Mouse (Mus musculus) liver, embryonic 14.5 days (tissue): ENCODE data around the gene Ush2a.

Experiments used
- CTCF ChIP-seq: IDR thresholded peaks from 2 replicates; pipeline ENCODE4 v1.5.1; 2016; ENCODE audit warnings: antibody characterized with exemption, low read depth, control low read depth
- EP300 ChIP-seq: IDR thresholded peaks from 2 replicates; pipeline ENCODE4 v1.6.1; 2016; ENCODE audit warnings: antibody characterized with exemption, low read depth

DNA sequence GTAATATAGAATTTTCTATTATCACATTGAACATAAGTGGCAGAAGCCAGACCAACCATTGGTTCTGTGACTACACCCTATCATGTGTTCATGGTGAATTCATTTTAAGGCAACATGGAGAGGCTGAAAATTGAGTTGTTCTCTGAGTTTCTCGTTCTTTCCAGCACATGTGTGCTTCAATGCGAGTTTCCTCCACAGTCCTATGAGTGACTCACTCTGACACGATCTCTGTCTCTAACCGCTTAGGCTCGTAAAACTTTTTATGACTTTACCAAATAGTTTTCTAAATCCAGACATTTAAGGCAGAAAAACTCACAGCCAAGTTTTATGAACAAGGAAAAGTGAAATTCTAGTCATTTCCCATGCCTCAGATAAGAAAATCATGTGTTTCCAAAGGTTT lies 597.9 kb downstream of the Ush2a start:
- TF ChIP-seq CTCF: no peak
- TF ChIP-seq EP300: no peak
